Mouse (Mus musculus) heart, adult 2 months (tissue): Measurements from ENCODE around the gene Pdgfa. TPM values are rescaled to one million over a fixed set of nuclear protein-coding genes. Genes with fewer than 3 reads are reported as not detected.

ENCODE experiments used
- DNase-seq, 2 experiments: peaks; one replicate each; pipeline ENCODE4 v3.0.0; 2021
- H3K27ac ChIP-seq: fragments of 200-600 bp; 2 replicates; pipeline ENCODE4 v1.8.1; 2022
- H3K27me3 ChIP-seq: fragments of 200-500 bp; 2 replicates; pipeline ENCODE4 v1.6.1; 2012; ENCODE audit warnings: mild to moderate bottlenecking, low read length, inconsistent platforms, mixed read lengths; ENCODE audit not compliant: control insufficient read depth, insufficient read depth
- H3K36me3 ChIP-seq: fragments of 200-500 bp; 2 replicates; pipeline ENCODE4 v1.6.1; 2012; ENCODE audit warnings: low read length, inconsistent platforms; ENCODE audit not compliant: control insufficient read depth, insufficient read depth
- H3K4me1 ChIP-seq: fragments of 200-500 bp; 2 replicates; pipeline ENCODE4 v1.6.1; 2011; ENCODE audit warnings: low read length; ENCODE audit not compliant: control insufficient read depth, insufficient read depth
- H3K4me3 ChIP-seq: fragments of 200-600 bp; 2 replicates; pipeline ENCODE4 v1.8.1; 2022
- H3K79me2 ChIP-seq: fragments of 200-500 bp; replicated peaks from 2 replicates; pipeline ENCODE4 v1.6.1; 2012; ENCODE audit warnings: mild to moderate bottlenecking, inconsistent platforms, low read length, moderate library complexity, mixed read lengths; ENCODE audit not compliant: control insufficient read depth, insufficient read depth
- H3K9ac ChIP-seq: fragments of 200-500 bp; 2 replicates; pipeline ENCODE4 v1.6.1; 2012; ENCODE audit warnings: low read depth, mild to moderate bottlenecking, control low read depth, inconsistent platforms, low read length, mixed read lengths
- CTCF ChIP-seq: fragments of 200-600 bp; IDR thresholded peaks from 2 replicates; pipeline ENCODE4 v1.8.1; 2022; ENCODE audit warnings: antibody characterized with exemption, mild to moderate bottlenecking, moderate library complexity
- EP300 ChIP-seq: fragments of 200-500 bp; IDR thresholded peaks from 2 replicates; pipeline ENCODE4 v1.6.1; 2011; ENCODE audit warnings: low read depth, low read length, control low read depth; ENCODE audit not compliant: insufficient read depth
- POLR2A ChIP-seq: fragments of 200-500 bp; IDR thresholded peaks from 2 replicates; pipeline ENCODE4 v1.6.1; 2011; ENCODE audit warnings: mild to moderate bottlenecking, low read depth, low read length, control low read depth; ENCODE audit not compliant: insufficient read depth
- WGBS: fragments of 180-500 bp; shearing (Covaris S2); methylation state at CpG from one replicate; pipeline ENCODE4 v1.1.7; 2018; 5-methylcytosine and 5-hydroxymethylcytosine counted together
- intact Hi-C: fragments of 180-260 bp; cut with DNase I; formaldehyde crosslinking; loops from one replicate; pipeline ENCODE4 v1.15.1; 2025
- polyA plus RNA-seq: library from polyadenylated mRNA; depleted of rRNA; stranded (reverse); fragments of >200 nt; gene quantifications from 2 replicates; pipeline ENCODE4 v1.2.3, GENCODE M21; 2012
- total RNA-seq, 2 experiments: library from RNA; stranded (reverse); gene quantifications; 2 replicates each; pipeline ENCODE4 v1.2.3; 2021

The Pdgfa gene
- total and polyA plus RNA-seq, 3 experiments = 14.2 to 20.7 (median 19.6) TPM

DNA sequence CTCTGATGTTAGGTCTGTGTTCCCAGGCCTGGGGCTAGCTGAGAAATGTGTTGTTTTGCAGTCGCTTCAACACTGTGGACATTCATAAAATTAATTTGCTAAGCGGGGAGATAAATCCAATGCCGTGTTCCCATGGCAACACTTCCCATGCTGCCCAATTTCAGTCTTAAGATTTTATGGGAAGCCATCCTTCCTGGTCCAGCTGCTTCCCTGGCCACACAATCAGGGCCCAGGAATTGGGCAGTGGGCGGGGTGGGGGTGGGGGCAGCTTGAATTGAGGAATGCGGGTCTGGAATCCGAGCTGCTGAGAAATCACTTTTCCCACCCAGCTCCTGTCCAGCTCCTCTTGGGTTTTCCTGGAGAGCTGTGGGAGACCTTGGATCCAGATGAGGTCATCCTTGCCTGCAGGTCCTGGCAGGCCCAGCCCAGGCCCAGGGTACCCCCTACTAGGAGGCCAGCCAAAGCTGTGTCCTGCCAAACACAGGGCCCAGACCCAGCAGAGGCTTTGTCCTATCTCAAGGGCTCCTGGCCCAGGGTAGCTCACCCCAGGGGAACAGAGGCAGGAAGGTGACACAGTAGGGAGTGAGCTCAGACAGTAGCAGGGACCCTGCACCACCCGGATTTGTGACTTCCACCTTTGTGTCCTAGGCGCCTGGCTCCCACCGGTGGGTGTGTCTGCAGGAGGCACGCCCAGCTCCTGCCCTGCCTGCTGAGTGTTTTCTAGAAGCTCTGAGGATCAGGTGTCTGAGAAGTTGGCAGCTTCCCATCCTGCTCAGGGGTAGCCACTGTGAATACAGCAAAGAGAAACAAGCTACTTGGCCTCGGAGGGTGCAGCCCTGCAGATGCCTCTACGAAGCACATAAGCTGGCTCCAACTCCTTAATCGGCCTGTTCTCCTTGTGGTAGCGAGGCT lies 36.5 kb upstream of the Pdgfa start:
- no peak overlapping the region for H3K4me3 ChIP-seq
- 63% methylated on average over 14 of the region's 14 CpGs for WGBS
- DNase-seq = peak in 1 of 2 experiments; percentile 24
- no peaks in the 10 kb centered on the region for H3K27me3 ChIP-seq
- no peaks in the 10 kb centered on the region for H3K36me3 ChIP-seq
- no peaks in the 10 kb centered on the region for H3K79me2 ChIP-seq
- H3K9ac ChIP-seq = no peak overlapping the region
- intact Hi-C loops = no loop called here
- TF ChIP-seq POLR2A (no peak), EP300 (no peak), CTCF (no peak)
- H3K4me1 ChIP-seq = peaks cover 1% of the 10 kb centered on the region; the same call in 1 of the 2 replicates
- no peak overlapping the region for H3K27ac ChIP-seq

GRCm38 (mm10) chr5:139027603-139028002 lies 30.4 kb upstream of the Pdgfa start:
- 88% methylated on average over 15 of the region's 15 CpGs for WGBS
- Histone ChIP-seq H3K27ac (no peak overlapping the region), H3K36me3 (no peaks in the 10 kb centered on the region), H3K4me3 (no peak overlapping the region), H3K4me1 (no peaks in the 10 kb centered on the region), H3K79me2 (no peaks in the 10 kb centered on the region), H3K27me3 (no peaks in the 10 kb centered on the region), H3K9ac (no peak overlapping the region)
- intact Hi-C loops = no loop called here
- no peak for TF ChIP-seq CTCF
- TF ChIP-seq EP300 = no peak
- no peak for TF ChIP-seq POLR2A
- no peak for DNase-seq

- Histone ChIP-seq H3K4me3 (no peak overlapping the region), H3K4me1 (no peaks in the 10 kb centered on the region), H3K27me3 (no peaks in the 10 kb centered on the region), H3K79me2 (no peaks in the 10 kb centered on the region), H3K36me3 (no peaks in the 10 kb centered on the region), H3K9ac (no peak overlapping the region), H3K27ac (no peak overlapping the region)
- intact Hi-C loops = no loop called here
- peak in 1 of 2 experiments; percentile 28 for DNase-seq
- TF ChIP-seq POLR2A (no peak), CTCF (no peak), EP300 (no peak)
- 54% methylated on average over 12 of the region's 12 CpGs for whole genome bisulfite sequencing
Measured at GRCm38 (mm10) chr5:139024351-139025105, 27.4 kb upstream of the Pdgfa start.

DNA sequence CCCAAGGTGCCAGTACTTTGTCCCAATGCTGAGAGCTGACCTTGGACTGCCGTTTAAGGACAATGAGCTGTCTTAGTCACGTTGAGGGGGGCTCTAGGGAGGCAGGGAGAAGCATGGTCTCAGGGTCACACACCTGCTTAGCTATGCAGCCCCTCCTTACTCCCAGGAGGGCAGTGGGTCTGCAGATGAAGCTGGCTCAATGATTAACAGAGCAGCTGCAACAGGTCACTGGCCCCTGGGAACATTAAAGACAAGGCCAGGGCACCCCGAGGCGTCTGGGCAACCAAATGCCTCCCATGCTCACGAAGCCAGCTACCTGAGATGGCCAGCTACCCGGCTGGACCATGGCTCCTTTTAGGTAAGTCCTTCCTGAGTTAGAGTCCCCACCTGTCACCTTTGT lies 23.4 kb upstream of the Pdgfa start:
- no peak overlapping the region for H3K27ac ChIP-seq
- no peaks in the 10 kb centered on the region for H3K36me3 ChIP-seq
- H3K9ac ChIP-seq = no peak overlapping the region
- H3K27me3 ChIP-seq = no peaks in the 10 kb centered on the region
- no peak for TF ChIP-seq POLR2A
- no peak for TF ChIP-seq CTCF
- no peak for TF ChIP-seq EP300
- H3K79me2 ChIP-seq = no peaks in the 10 kb centered on the region
- H3K4me1 ChIP-seq = peaks cover 7% of the 10 kb centered on the region
- 74% methylated on average over 6 of the region's 6 CpGs for WGBS
- no peak overlapping the region for H3K4me3 ChIP-seq
- no peak for DNase-seq
- intact Hi-C loops = no loop called here

GRCm38 (mm10) chr5:139017371-139018124 lies 20.4 kb upstream of the Pdgfa start:
- Histone ChIP-seq H3K36me3 (no peaks in the 10 kb centered on the region), H3K9ac (no peak overlapping the region), H3K4me3 (no peak overlapping the region), H3K27me3 (no peaks in the 10 kb centered on the region), H3K79me2 (no peaks in the 10 kb centered on the region), H3K27ac (peak overlapping the region; percentile 23; the same call in 1 of the 2 replicates), H3K4me1 (peaks cover 11% of the 10 kb centered on the region)
- intact Hi-C loops = loop anchor here (5.0 kb wide), 1 partner anchor 160 kb away; no protein-coding TSS in a partner anchor
- DNase-seq = peak; percentile 84 to 87
- WGBS = 47% methylated on average over 15 of the region's 15 CpGs
- TF ChIP-seq CTCF = 0 out of 2 replicates have a peak, but pooled peaks have one; percentile 21
- 0 out of 2 replicates have a peak, but pooled peaks have one; percentile 41 for TF ChIP-seq EP300
- no peak for TF ChIP-seq POLR2A
